Mouse (Mus musculus) MEL (cell line): ENCODE data around the gene Sult4a1. TPM values are rescaled to one million over a fixed set of nuclear protein-coding genes. Genes with fewer than 3 reads are reported as not detected.

Experiments
- DNase-seq: peaks from one replicate; pipeline ENCODE4 v3.0.0; 2011; ENCODE audit warnings: low read depth, low spot score
- H3K27ac ChIP-seq: 2 replicates; pipeline ENCODE4 v1.5.1; 2012; ENCODE audit warnings: low read depth, mild to moderate bottlenecking, control low read depth, low read length, moderate library complexity; ENCODE audit not compliant: control insufficient read depth
- H3K27me3 ChIP-seq, 2 experiments: fragments of 150-350 bp in 1 of 2; sonication (generic) in 1 of 2; 2 replicates each; pipeline ENCODE4 v1.6.1; 2012; ENCODE audit warnings: low read length in 2 of 2, mild to moderate bottlenecking in 2 of 2, improper control_type of control experiment in 1 of 2, moderate library complexity in 1 of 2; ENCODE audit not compliant: insufficient read depth in 2 of 2, control insufficient read depth in 1 of 2
- H3K36me3 ChIP-seq, 2 experiments: 2 replicates each; pipeline ENCODE4 v1.6.1; 2012 to 2014; ENCODE audit warnings: low read length in 2 of 2, improper control_type of control experiment in 1 of 2, inconsistent platforms in 1 of 2, mild to moderate bottlenecking in 1 of 2; ENCODE audit not compliant: insufficient read depth in 2 of 2, control insufficient read depth in 1 of 2
- H3K4me1 ChIP-seq, 2 experiments: fragments of 150-350 bp in 1 of 2; sonication (generic) in 1 of 2; 2 replicates each; pipeline ENCODE4 v1.6.1; 2012; ENCODE audit warnings: low read length in 2 of 2, improper control_type of control experiment in 1 of 2, mild to moderate bottlenecking in 1 of 2; ENCODE audit not compliant: insufficient read depth in 2 of 2, control insufficient read depth in 1 of 2
- H3K4me3 ChIP-seq, 2 experiments: fragments of 150-350 bp in 1 of 2; sonication (generic) in 1 of 2; 2 replicates each; pipeline ENCODE4 v1.5.1; 2012; ENCODE audit warnings: low read depth in 2 of 2, low read length in 2 of 2, mild to moderate bottlenecking in 2 of 2, moderate library complexity in 2 of 2, control low read depth in 1 of 2, improper control_type of control experiment in 1 of 2; ENCODE audit not compliant: control insufficient read depth in 1 of 2, insufficient read depth in 1 of 2
- H3K79me2 ChIP-seq: 2 replicates; pipeline ENCODE4 v1.6.1; 2012; ENCODE audit warnings: mild to moderate bottlenecking, low read length, moderate library complexity; ENCODE audit not compliant: control insufficient read depth, poor library complexity, insufficient read depth
- H3K9ac ChIP-seq: 2 replicates; pipeline ENCODE4 v1.6.1; 2012; ENCODE audit warnings: low read depth, mild to moderate bottlenecking, control low read depth, low read length, moderate library complexity; ENCODE audit not compliant: control insufficient read depth, poor library complexity, severe bottlenecking
- H3K9me3 ChIP-seq: fragments of 150-350 bp; sonication (generic); replicated peaks from 2 replicates; pipeline ENCODE4 v1.6.1; 2012; ENCODE audit warnings: mild to moderate bottlenecking, low read length, improper control_type of control experiment, moderate library complexity; ENCODE audit not compliant: insufficient read depth
- CHD1 ChIP-seq: IDR thresholded peaks from 2 replicates; pipeline ENCODE4 v1.6.1; 2012; ENCODE audit warnings: low read depth, mild to moderate bottlenecking, inconsistent platforms, low read length, improper control_type of control experiment
- CHD2 ChIP-seq: IDR thresholded peaks from 2 replicates; pipeline ENCODE4 v1.6.1; 2011; ENCODE audit warnings: low read length, improper control_type of control experiment
- CTCF ChIP-seq, 3 experiments: IDR thresholded peaks in 2 of 3; conservative IDR thresholded peaks in 1 of 3; 2 replicates each; pipeline ENCODE4 v1.5.1; 2011 to 2012; ENCODE audit warnings: low read length in 3 of 3, low read depth in 2 of 3, mild to moderate bottlenecking in 2 of 3, improper control_type of control experiment in 1 of 3, inconsistent platforms in 1 of 3, mixed read lengths in 1 of 3, moderate library complexity in 1 of 3; ENCODE audit not compliant: control insufficient read depth in 1 of 3, insufficient read depth in 1 of 3, poor library complexity in 1 of 3, severe bottlenecking in 1 of 3
- E2F4 ChIP-seq: IDR thresholded peaks from 2 replicates; pipeline ENCODE4 v1.6.1; 2011; ENCODE audit warnings: low read depth, low read length, improper control_type of control experiment, borderline replicate concordance
- ELF1 ChIP-seq: IDR thresholded peaks from 2 replicates; pipeline ENCODE4 v1.6.1; 2014; ENCODE audit warnings: low read depth, mild to moderate bottlenecking, inconsistent platforms, low read length, improper control_type of control experiment, moderate library complexity
- ETS1 ChIP-seq: IDR thresholded peaks from 2 replicates; pipeline ENCODE4 v1.6.1; 2012; ENCODE audit warnings: low read depth, mild to moderate bottlenecking, inconsistent platforms, low read length, improper control_type of control experiment, moderate library complexity
- GABPA ChIP-seq: IDR thresholded peaks from 2 replicates; pipeline ENCODE4 v1.6.1; 2012; ENCODE audit warnings: low read depth, mild to moderate bottlenecking, inconsistent platforms, low read length, improper control_type of control experiment, moderate library complexity
- MAFK ChIP-seq: IDR thresholded peaks from 2 replicates; pipeline ENCODE4 v1.6.1; 2011; ENCODE audit warnings: low read depth, mild to moderate bottlenecking, low read length, improper control_type of control experiment, borderline replicate concordance
- MAX ChIP-seq: IDR thresholded peaks from 2 replicates; pipeline ENCODE4 v1.6.1; 2011; ENCODE audit warnings: low read length, improper control_type of control experiment
- MYB ChIP-seq: IDR thresholded peaks from 2 replicates; pipeline ENCODE4 v1.6.1; 2011; ENCODE audit warnings: mild to moderate bottlenecking, low read depth, low read length, improper control_type of control experiment
- MYC ChIP-seq: IDR thresholded peaks from 2 replicates; pipeline ENCODE4 v1.6.1; 2011; ENCODE audit warnings: low read depth, mild to moderate bottlenecking, low read length, improper control_type of control experiment, moderate library complexity
- NELFE ChIP-seq: IDR thresholded peaks from 2 replicates; pipeline ENCODE4 v1.6.1; 2011; ENCODE audit warnings: low read depth, low read length, improper control_type of control experiment
- POLR2A ChIP-seq, 2 experiments: IDR thresholded peaks; 2 replicates each; pipeline ENCODE4 v1.6.1; 2011 to 2012; ENCODE audit warnings: low read length in 2 of 2, mild to moderate bottlenecking in 2 of 2, control low read depth in 1 of 2, improper control_type of control experiment in 1 of 2, low read depth in 1 of 2, moderate library complexity in 1 of 2; ENCODE audit not compliant: control insufficient read depth in 1 of 2, insufficient read depth in 1 of 2, poor library complexity in 1 of 2
- POLR2AphosphoS2 ChIP-seq: IDR thresholded peaks from 2 replicates; pipeline ENCODE4 v1.6.1; 2011; ENCODE audit warnings: low read length, improper control_type of control experiment
- SIN3A ChIP-seq: IDR thresholded peaks from 2 replicates; pipeline ENCODE4 v1.6.1; 2012; ENCODE audit warnings: low read length, improper control_type of control experiment, inconsistent platforms
- UBTF ChIP-seq: IDR thresholded peaks from 2 replicates; pipeline ENCODE4 v1.6.1; 2012; ENCODE audit warnings: low read depth, mild to moderate bottlenecking, inconsistent platforms, low read length, improper control_type of control experiment, moderate library complexity, borderline replicate concordance; ENCODE audit not compliant: insufficient read depth
- polyA plus RNA-seq, 2 experiments: library from polyadenylated mRNA; stranded (reverse) in 1 of 2; unstranded in 1 of 2; fragments of >175 nt in 1 of 2; fragments of >200 nt in 1 of 2; gene quantifications; 2 replicates each; pipeline versions ENCODE4 v1.2.1 to v1.2.4; 2012; ENCODE audit warnings: low replicate concordance in 2 of 2, low read depth in 1 of 2; ENCODE audit not compliant: insufficient read length in 2 of 2, insufficient read depth in 1 of 2, missing spikeins in 1 of 2
- total RNA-seq: library from RNA; depleted of rRNA; stranded (reverse); fragments of 300-350 nt; gene quantifications from 2 replicates; pipeline ENCODE4 v1.2.3, GENCODE M21; 2012

The Sult4a1 gene
- total and polyA plus RNA-seq, 3 experiments: not detected

- Histone ChIP-seq H3K27me3 (no peaks in the 10 kb centered on the region), H3K27ac (no peak overlapping the region), H3K79me2 (no peaks in the 10 kb centered on the region), H3K4me1 (no peaks in the 10 kb centered on the region), H3K4me3 (no peak overlapping the region), H3K36me3 (no peaks in the 10 kb centered on the region), H3K9ac (no peak overlapping the region), H3K9me3 (no peaks in the 10 kb centered on the region)
- TF ChIP-seq MAFK (no peak), POLR2A (IDR thresholded peaks at IDR 0.05; ENCODE audit: control insufficient read depth in 1 of 2, insufficient read depth in 1 of 2, low read depth in 1 of 2, low read length in 2 of 2, poor library complexity in 1 of 2) (no peak), GABPA (no peak)
- DNase-seq: no peak
Observed at GRCm38 (mm10) chr15:84086364-84086763, 19.2 kb downstream of the Sult4a1 start.

DNA sequence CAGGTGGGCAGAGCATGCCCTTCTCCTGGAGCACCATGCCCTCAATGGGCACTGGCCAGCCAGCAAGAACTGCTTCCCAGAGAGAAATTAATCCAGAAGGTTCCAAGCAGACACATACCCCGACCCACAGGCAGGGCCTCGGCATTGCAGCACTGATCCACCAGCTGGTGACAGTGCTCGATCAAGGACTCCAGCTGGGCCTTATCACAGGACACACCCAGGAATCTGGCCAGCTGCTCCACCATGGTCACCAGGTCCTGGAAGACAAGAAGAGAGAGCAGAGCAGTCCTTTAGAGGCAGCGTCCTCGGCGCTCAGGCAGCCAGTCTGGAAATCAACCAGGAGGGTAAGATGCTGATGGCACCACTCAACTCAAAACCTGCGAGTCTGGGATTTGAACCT is 25.5 kb downstream of the Sult4a1 start:
- DNase-seq: no peak
- Histone ChIP-seq H3K27ac (no peak overlapping the region), H3K4me1 (no peaks in the 10 kb centered on the region), H3K27me3 (no peaks in the 10 kb centered on the region), H3K9ac (no peak overlapping the region), H3K79me2 (no peaks in the 10 kb centered on the region), H3K36me3 (no peaks in the 10 kb centered on the region), H3K9me3 (no peaks in the 10 kb centered on the region), H3K4me3 (no peak overlapping the region)
- TF ChIP-seq CHD1: no peak
- TF ChIP-seq MYB: no peak
- no peak for TF ChIP-seq NELFE
- no peak for TF ChIP-seq MYC
- TF ChIP-seq MAX: no peak
- TF ChIP-seq CHD2: no peak
- TF ChIP-seq ETS1: no peak
- no peak for TF ChIP-seq SIN3A
- TF ChIP-seq CTCF (IDR thresholded peaks at IDR 0.05 in 2 of 3, conservative IDR thresholded peaks at IDR 0.05 in 1 of 3; ENCODE audit: control insufficient read depth in 1 of 3, insufficient read depth in 1 of 3, low read depth in 2 of 3, low read length in 3 of 3, poor library complexity in 1 of 3, severe bottlenecking in 1 of 3): no peak

- DNase-seq: no peak
- no peaks in the 10 kb centered on the region for H3K79me2 ChIP-seq
- no peak for TF ChIP-seq E2F4
- no peak for TF ChIP-seq UBTF
- no peak for TF ChIP-seq POLR2AphosphoS2
- no peak for TF ChIP-seq POLR2A (IDR thresholded peaks at IDR 0.05; ENCODE audit: control insufficient read depth in 1 of 2, insufficient read depth in 1 of 2, low read depth in 1 of 2, low read length in 2 of 2, poor library complexity in 1 of 2)
- TF ChIP-seq ELF1: no peak
- TF ChIP-seq MAFK: no peak
- H3K4me1 ChIP-seq: no peaks in the 10 kb centered on the region
- H3K27ac ChIP-seq: no peak overlapping the region
- H3K9me3 ChIP-seq: no peaks in the 10 kb centered on the region
- no peaks in the 10 kb centered on the region for H3K36me3 ChIP-seq
- no peak overlapping the region for H3K4me3 ChIP-seq
- H3K9ac ChIP-seq: no peak overlapping the region
- no peaks in the 10 kb centered on the region for H3K27me3 ChIP-seq
Observed at GRCm38 (mm10) chr15:84079519-84079918, 26.0 kb downstream of the Sult4a1 start.
